Mouse (Mus musculus): ENCODE data around the gene Shank3.

GRCm38 (mm10) chr15:89555591-89555990 is 56.2 kb downstream of the Shank3 start:
- TF ChIP-seq CTCF (IDR thresholded peaks at IDR 0.05) (no peak), EP300 (IDR thresholded peaks at IDR 0.05) (no peak)
